Mouse (Mus musculus) testis, adult 2 months (tissue): ENCODE measurements around the gene Abca2.

Source experiments
- CTCF ChIP-seq: fragments of 200-500 bp; IDR thresholded peaks from 2 replicates; pipeline ENCODE4 v1.5.1; 2012; ENCODE audit warnings: low read depth, mild to moderate bottlenecking, inconsistent platforms, low read length, moderate library complexity; ENCODE audit not compliant: control insufficient read depth, insufficient read depth, insufficient replicate concordance
- POLR2A ChIP-seq: fragments of 200-500 bp; IDR thresholded peaks from 2 replicates; pipeline ENCODE4 v1.6.1; 2012; ENCODE audit warnings: low read depth, mild to moderate bottlenecking, inconsistent platforms, low read length, moderate library complexity; ENCODE audit not compliant: control insufficient read depth

DNA sequence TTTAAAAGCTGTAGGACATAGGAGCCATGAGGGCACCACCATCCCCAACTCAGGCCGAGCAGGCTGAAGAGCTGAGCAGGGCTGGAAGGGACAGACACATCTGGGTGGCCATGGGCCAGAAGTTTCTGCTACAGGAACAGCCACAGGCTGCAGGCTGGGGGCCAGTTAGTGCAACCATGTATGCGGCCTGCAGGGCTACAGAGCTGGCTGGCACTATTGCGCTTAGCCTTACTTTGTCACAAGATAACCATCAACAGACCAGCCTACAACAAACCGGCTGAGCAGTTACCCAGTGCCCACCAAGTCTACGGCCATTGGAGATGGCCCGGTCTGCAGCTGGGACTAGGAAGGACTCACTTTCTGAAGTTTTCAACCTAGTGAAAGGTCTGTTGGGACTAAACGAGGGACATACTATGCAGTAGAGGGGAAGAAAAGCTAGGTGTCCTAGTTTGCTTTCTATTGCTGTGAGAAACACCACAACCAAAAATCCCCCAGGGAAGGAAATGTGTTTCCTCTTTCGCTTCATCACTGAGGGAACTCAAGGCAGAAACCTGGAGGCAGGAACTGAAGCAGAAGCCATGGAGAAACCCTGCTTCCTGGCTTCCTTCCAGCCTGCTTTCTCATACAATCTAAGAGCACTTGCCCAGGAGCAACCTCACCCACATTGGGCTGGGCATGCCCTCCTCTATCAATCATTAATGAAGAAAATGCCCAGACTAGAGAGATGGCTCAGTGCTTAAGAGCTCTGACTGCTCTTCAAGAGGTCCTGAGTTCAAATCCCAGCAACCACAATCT is 22.5 kb downstream of the Abca2 start:
- TF ChIP-seq CTCF (no peak), POLR2A (no peak)
